Mouse (Mus musculus) ES-E14 (cell line): ENCODE measurements at regions not wholly inside any gene's neighbourhood (a gene's known extent, or its start where the extent isn't known, plus 50 kb on each side); places are given as distances from the start of the nearest gene placed in this dataset.

Source experiments
- DNase-seq: peaks from one replicate; pipeline ENCODE4 v3.0.0-alpha.2; 2013; ENCODE audit warnings: low read depth, low spot score
- H3K27ac ChIP-seq: 2 replicates; pipeline ENCODE4 v1.5.1; 2012; ENCODE audit warnings: low read depth, mild to moderate bottlenecking, low read length, moderate library complexity, mixed read lengths; ENCODE audit not compliant: poor library complexity, insufficient read depth, severe bottlenecking
- H3K36me3 ChIP-seq: 2 replicates; pipeline ENCODE4 v1.6.1; 2012; ENCODE audit warnings: mild to moderate bottlenecking, low read length, moderate library complexity, mixed read lengths; ENCODE audit not compliant: control insufficient read depth, poor library complexity, insufficient read depth, severe bottlenecking
- H3K4me1 ChIP-seq, 2 experiments: fragments of 150-350 bp in 1 of 2; sonication (generic) in 1 of 2; 2 replicates each; pipeline ENCODE4 v1.6.1; 2012; ENCODE audit warnings: low read length in 2 of 2, mild to moderate bottlenecking in 1 of 2, mixed read lengths in 1 of 2; ENCODE audit not compliant: control insufficient read depth in 2 of 2, insufficient read depth in 2 of 2, poor library complexity in 1 of 2
- H3K4me3 ChIP-seq, 2 experiments: fragments of 150-350 bp in 1 of 2; sonication (generic) in 1 of 2; 2 replicates each; pipeline ENCODE4 v1.5.1; 2012; ENCODE audit warnings: low read length in 2 of 2, low read depth in 1 of 2, mild to moderate bottlenecking in 1 of 2, mixed read lengths in 1 of 2; ENCODE audit not compliant: insufficient read depth in 1 of 2, poor library complexity in 1 of 2, severe bottlenecking in 1 of 2
- H3K9ac ChIP-seq: 2 replicates; pipeline ENCODE4 v1.6.1; 2012; ENCODE audit warnings: low read depth, mild to moderate bottlenecking, low read length, mixed read lengths; ENCODE audit not compliant: poor library complexity, insufficient read depth, severe bottlenecking
- H3K9me3 ChIP-seq: fragments of 150-350 bp; sonication (generic); 2 replicates; pipeline ENCODE4 v1.6.1; 2012; ENCODE audit warnings: low read depth, mild to moderate bottlenecking, low read length; ENCODE audit not compliant: control insufficient read depth, insufficient read depth
- CHD2 ChIP-seq: IDR thresholded peaks from 2 replicates; pipeline ENCODE4 v1.6.1; 2014; ENCODE audit warnings: mild to moderate bottlenecking, low read depth, low read length, inconsistent platforms
- HCFC1 ChIP-seq: IDR thresholded peaks from 2 replicates; pipeline ENCODE4 v1.6.1; 2012; ENCODE audit warnings: low read length, inconsistent platforms, borderline replicate concordance; ENCODE audit not compliant: insufficient read depth
- MAFK ChIP-seq: IDR thresholded peaks from 2 replicates; pipeline ENCODE4 v1.6.1; 2014; ENCODE audit warnings: mild to moderate bottlenecking, low read depth, low read length, inconsistent platforms; ENCODE audit not compliant: insufficient read depth
- ZC3H11A ChIP-seq: IDR thresholded peaks from 2 replicates; pipeline ENCODE4 v1.6.1; 2012; ENCODE audit warnings: low read depth, mild to moderate bottlenecking, inconsistent platforms, low read length, borderline replicate concordance
- ZNF384 ChIP-seq: IDR thresholded peaks from 2 replicates; pipeline ENCODE4 v1.6.1; 2012; ENCODE audit warnings: low read depth, low read length, inconsistent platforms
- in situ Hi-C, 2 experiments: fragments of 600-800 bp; cut with MboI; formaldehyde crosslinking; loops; one replicate each; pipeline ENCODE4 v1.15.1; 2025; ENCODE audit warnings: low sequenced_read_pairs in 2 of 2, inconsistent platforms in 1 of 2; ENCODE audit not compliant: unreplicated experiment in 2 of 2

DNA sequence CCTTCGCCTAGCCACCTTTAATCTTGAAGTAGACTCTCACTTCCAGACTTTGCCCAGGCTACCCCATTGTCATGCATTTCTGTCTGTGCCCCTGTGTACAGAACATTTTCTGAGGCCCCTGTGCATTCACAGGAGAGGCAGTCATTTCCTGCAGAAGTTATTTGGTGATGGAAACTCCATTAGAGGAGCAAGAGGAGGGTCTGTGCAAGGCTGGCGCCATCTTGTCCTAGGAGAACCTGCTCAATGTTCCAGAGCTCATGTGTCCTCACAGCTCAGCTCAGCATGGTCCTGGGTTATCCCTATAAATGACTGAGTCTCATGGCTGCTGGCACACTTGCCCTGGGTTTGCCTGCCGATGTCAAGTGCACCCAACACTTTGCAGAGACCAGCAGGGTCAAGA lies 413.1 kb downstream of the Cdh26 start:
- Histone ChIP-seq H3K9ac (no peak overlapping the region), H3K27ac (no peak overlapping the region), H3K4me1 (peaks cover 0 to 2% of the 10 kb centered on the region in 2 experiments; a peak in 1 of 4 replicates), H3K4me3 (no peak overlapping the region), H3K9me3 (no peaks in the 10 kb centered on the region), H3K36me3 (no peaks in the 10 kb centered on the region)
- DNase-seq, result no peak
- in situ Hi-C loops, result no loop called here
- TF ChIP-seq HCFC1 (no peak), CHD2 (no peak), ZC3H11A (no peak), MAFK (no peak), ZNF384 (no peak)

DNA sequence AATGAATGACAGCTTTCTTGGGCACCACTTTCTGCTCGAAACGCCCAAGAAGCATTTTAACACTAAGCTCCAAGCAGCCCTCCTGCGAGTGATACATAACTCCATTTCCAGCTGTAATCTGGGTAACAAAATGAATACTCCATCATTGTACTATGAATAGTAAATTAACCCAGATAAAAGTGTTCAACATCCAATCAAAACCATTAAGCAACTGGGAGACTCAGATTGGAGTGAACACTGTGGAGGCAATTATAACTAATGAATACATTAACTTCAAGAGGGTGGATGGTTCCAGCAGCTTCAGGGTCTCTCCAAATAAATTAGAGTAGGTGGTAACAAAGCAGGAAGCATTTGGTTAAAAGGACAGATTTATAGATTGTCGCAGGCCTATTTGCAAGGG lies 414.2 kb downstream of the Cdh26 start:
- Histone ChIP-seq H3K4me1 (peaks cover 0 to 2% of the 10 kb centered on the region in 2 experiments; a peak in 1 of 4 replicates), H3K27ac (no peak overlapping the region), H3K9ac (no peak overlapping the region), H3K36me3 (no peaks in the 10 kb centered on the region), H3K9me3 (no peaks in the 10 kb centered on the region), H3K4me3 (no peak overlapping the region)
- TF ChIP-seq ZNF384 (no peak), CHD2 (no peak), ZC3H11A (no peak), MAFK (no peak), HCFC1 (no peak)
- DNase-seq, result no peak
- in situ Hi-C loops, result no loop called here

DNA sequence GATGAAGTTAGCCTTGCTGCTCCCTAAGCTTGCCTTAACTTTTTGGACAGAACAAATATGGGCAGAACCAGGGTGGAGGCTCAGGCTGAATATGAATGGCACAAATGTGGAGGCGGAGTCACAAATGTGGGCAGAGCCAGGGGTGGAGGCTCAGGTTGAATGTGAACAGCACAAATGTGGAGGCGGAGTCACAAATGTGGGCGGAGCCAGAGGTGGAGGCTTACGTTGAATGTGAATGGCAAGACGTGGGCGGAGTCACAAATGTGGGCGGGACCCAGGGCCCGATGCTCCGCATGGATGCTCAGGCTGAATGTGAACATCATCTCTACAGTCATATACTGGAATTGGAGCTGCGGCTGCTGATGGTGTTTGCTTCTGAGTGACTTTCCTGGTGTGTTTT lies 420.0 kb downstream of the Cdh26 start:
- TF ChIP-seq ZNF384, result no peak
- TF ChIP-seq CHD2, result no peak
- no peak overlapping the region for H3K4me3 ChIP-seq

DNA sequence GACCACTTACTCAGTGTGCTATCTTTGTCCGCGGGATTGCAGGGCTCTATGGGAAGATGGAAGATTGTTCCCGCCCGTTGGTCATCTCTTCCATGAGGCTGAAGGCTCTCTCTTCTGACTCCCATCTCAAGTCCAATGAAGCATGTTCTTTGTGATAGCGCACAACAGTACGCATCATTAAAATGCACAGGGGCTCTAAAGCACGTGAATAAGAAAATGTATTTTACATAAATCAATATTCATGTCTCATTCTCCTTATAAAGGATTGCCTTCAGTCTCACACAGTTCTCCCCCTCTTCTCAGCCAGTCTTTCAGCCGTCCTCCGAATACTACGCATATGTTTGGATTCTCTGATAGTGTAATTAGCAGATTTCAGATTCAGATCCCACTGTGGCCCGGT lies 420.4 kb downstream of the Cdh26 start:
- Histone ChIP-seq H3K9ac (no peak overlapping the region), H3K4me3 (no peak overlapping the region), H3K36me3 (no peaks in the 10 kb centered on the region), H3K27ac (no peak overlapping the region), H3K9me3 (no peaks in the 10 kb centered on the region), H3K4me1 (peaks cover 0 to 5% of the 10 kb centered on the region in 2 experiments; a peak in 1 of 4 replicates)
- TF ChIP-seq MAFK (no peak), ZC3H11A (no peak), CHD2 (no peak), ZNF384 (no peak), HCFC1 (no peak)
- DNase-seq, result no peak
- in situ Hi-C loops, result no loop called here

More for the DNA sequence above, 420.0 kb downstream of the Cdh26 start:
- peak; percentile 83 for DNase-seq
- in situ Hi-C loops, result no loop called here
- no peak overlapping the region for H3K27ac ChIP-seq
- no peak overlapping the region for H3K9ac ChIP-seq
- peaks cover 0 to 5% of the 10 kb centered on the region in 2 experiments; a peak in 1 of 4 replicates for H3K4me1 ChIP-seq
- H3K9me3 ChIP-seq, result no peaks in the 10 kb centered on the region
- no peaks in the 10 kb centered on the region for H3K36me3 ChIP-seq

DNA sequence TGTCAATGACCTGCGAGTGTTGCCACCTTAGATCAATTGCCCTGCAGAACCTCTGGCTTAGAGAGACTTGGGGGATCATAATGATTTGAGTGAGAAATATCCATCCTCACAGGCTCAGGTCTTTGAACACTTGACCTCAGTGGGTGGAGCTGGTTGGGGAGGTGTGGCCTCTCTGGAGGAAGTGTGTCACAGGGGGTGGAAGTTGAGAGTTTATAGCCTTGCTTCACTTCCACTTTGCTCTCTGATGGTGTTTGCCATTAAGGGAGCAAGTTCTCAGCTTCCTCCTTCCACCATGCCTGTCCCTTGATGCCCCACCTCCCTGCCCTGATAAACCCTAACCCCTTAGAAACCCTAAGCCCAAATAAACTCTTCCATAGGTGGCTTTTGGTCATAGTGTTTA lies 423.7 kb downstream of the Cdh26 start:
- Histone ChIP-seq H3K4me1 (peaks cover 0 to 4% of the 10 kb centered on the region in 2 experiments; a peak in 1 of 4 replicates), H3K27ac (no peak overlapping the region)
- in situ Hi-C loops, result no loop called here

More for the DNA sequence above, 423.7 kb downstream of the Cdh26 start:
- no peak overlapping the region for H3K9ac ChIP-seq
- H3K36me3 ChIP-seq, result no peaks in the 10 kb centered on the region
- TF ChIP-seq MAFK (no peak), ZNF384 (no peak), HCFC1 (no peak), ZC3H11A (no peak), CHD2 (no peak)
- H3K9me3 ChIP-seq, result no peaks in the 10 kb centered on the region
- DNase-seq, result no peak
- no peak overlapping the region for H3K4me3 ChIP-seq
